Mouse (Mus musculus) liver, embryonic 15.5 days (tissue): ENCODE data around the gene Atp2b1. TPM values are rescaled to one million over a fixed set of nuclear protein-coding genes. Genes with fewer than 3 reads are reported as not detected.

Experiments
- ATAC-seq: fragments of 200-750 bp; cut with Nextera tagmentation; 2 replicates; pipeline ENCODE4 v1.8.0; 2017; ENCODE audit warnings: moderate number of reproducible peaks, mild to moderate bottlenecking, moderate library complexity; ENCODE audit not compliant: insufficient read depth
- H3K27ac ChIP-seq: fragments of 300-500 bp; sonication (generic); replicated peaks from 2 replicates; pipeline ENCODE4 v1.5.1; 2015; ENCODE audit warnings: mild to moderate bottlenecking, inconsistent platforms
- H3K27me3 ChIP-seq: fragments of 300-500 bp; sonication (generic); 2 replicates; pipeline ENCODE4 v1.6.1; 2015; ENCODE audit warnings: mild to moderate bottlenecking, inconsistent platforms
- H3K36me3 ChIP-seq: fragments of 300-500 bp; sonication (generic); replicated peaks from 2 replicates; pipeline ENCODE4 v1.6.1; 2015; ENCODE audit warnings: moderate library complexity, mild to moderate bottlenecking, inconsistent platforms
- H3K4me1 ChIP-seq: fragments of 300-500 bp; sonication (generic); replicated peaks from 2 replicates; pipeline ENCODE4 v1.6.1; 2015; ENCODE audit warnings: inconsistent platforms
- H3K4me2 ChIP-seq: fragments of 300-500 bp; sonication (generic); 2 replicates; pipeline ENCODE4 v1.6.1; 2015; ENCODE audit warnings: moderate library complexity, mild to moderate bottlenecking, inconsistent platforms
- H3K4me3 ChIP-seq: fragments of 300-500 bp; sonication (generic); replicated peaks from 2 replicates; pipeline ENCODE4 v1.5.1; 2015; ENCODE audit warnings: mild to moderate bottlenecking, inconsistent platforms
- H3K9ac ChIP-seq: fragments of 300-500 bp; sonication (generic); 2 replicates; pipeline ENCODE4 v1.6.1; 2015; ENCODE audit warnings: moderate library complexity, mild to moderate bottlenecking, inconsistent platforms
- H3K9me3 ChIP-seq: fragments of 300-500 bp; sonication (generic); replicated peaks from 2 replicates; pipeline ENCODE4 v1.6.1; 2016; ENCODE audit warnings: inconsistent platforms
- WGBS: fragments of 180-500 bp; shearing (Covaris S2); methylation state at CpG from one replicate; pipeline ENCODE4 v1.1.7; 2015; ENCODE audit warnings: mixed read lengths; ENCODE audit not compliant: insufficient replicate concordance; 5-methylcytosine and 5-hydroxymethylcytosine counted together
- polyA plus RNA-seq: library from polyadenylated mRNA; unstranded; fragments of >200 nt; fragmentation: Nextera tagmentation; extraction: Ambion mirVana; gene quantifications from 2 replicates; pipeline ENCODE4 v1.2.1, GENCODE M21; 2015

Gene Atp2b1
- polyA plus RNA-seq, 1 experiment from 2014 or later = 33.3 TPM

DNA sequence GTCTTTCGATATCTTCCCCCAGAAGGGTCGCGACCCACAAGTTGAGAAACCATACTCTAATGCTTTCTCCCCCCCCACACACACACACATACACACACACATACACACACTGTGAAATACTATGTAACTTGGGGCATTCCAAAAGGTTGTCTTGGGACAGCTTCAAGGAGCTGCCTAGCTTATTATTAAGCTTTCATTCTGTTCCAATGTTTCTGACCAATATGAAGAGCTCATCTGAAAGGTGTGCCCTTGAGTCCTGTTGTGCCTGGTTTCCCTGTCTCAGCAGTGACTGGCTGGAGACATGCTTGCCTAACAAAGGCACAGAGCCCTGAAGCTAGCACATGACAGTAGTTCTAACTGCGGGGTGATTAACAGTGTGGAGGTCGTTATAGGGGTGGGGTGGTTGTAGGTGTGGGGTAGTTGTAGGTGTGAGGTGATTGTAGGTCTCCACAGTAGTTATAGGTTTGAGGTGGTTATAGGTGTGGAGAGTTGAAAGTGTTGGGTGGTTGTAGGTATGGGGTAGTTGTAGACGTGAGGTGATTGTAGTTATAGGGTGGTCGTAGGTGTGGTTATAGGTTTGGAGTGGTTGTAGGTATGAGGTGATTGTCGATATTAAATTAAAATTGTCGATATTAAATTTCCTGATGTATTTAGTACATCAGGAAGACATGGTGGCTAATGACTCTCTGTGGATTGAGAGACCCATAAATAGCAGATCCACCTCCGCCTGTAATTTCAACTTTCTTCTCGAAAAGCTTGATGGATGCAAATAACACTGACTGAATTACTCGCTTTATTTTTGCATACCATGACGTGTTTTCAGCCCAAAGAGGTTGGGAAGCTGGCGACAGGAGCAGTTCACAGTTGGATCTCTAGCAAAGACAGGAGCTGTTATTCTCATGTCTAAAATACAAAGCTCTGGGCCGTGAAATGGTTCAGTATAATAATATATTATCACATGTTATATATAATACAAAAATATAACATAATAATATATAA, 119.9 kb downstream of the Atp2b1 start:
- no peaks in the 10 kb centered on the region for H3K36me3 ChIP-seq
- H3K27me3 ChIP-seq = no peaks in the 10 kb centered on the region
- 79% methylated on average over 15 of the region's 15 CpGs for WGBS
- H3K9ac ChIP-seq = no peak overlapping the region
- H3K4me3 ChIP-seq = no peak overlapping the region
- no peak for ATAC-seq
- no peak overlapping the region for H3K27ac ChIP-seq
- H3K4me2 ChIP-seq = no peak overlapping the region
- no peaks in the 10 kb centered on the region for H3K9me3 ChIP-seq
- H3K4me1 ChIP-seq = no peaks in the 10 kb centered on the region

DNA sequence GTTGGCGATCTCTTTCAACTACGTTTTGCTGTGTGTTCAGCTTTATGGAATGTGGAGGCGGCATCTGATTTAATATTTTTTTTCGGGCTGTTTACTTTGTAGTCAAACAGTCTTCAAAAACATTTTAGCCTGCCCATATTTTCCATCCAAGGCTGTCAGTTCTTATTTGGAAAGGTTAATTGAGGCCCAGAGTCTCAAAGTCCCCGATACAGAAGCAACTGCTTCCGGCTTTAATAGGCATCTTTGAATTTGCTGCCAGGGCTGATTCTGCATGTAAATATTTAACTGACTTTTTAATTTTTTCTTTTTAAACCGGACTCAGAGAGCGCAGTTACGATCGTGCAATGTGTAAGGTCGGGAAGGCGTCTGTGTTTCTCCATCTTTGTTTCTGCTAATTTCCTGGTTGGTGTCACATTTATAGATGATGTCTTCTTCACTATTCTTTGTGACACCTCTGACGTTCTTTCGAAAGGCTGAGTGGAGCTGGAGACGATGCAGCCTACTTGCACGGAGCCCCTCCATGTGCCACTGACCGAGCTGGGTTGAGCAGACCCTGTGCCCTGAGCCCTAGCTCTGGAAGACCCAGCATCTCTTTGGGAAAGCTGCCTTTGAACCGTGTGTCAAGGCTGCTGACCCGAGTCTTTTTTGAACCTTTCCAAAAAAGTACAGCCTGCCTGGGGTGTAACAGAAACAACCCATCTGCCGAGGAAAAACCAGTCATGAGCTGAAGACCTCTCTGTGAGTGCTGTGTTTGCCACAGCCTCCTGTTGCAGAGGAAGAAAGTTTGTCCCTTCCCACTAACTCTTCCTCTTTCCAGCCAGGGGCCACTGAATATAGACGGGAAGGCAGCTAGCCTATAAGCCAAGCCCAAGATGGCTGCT, 123.2 kb downstream of the Atp2b1 start:
- Histone ChIP-seq H3K27me3 (no peaks in the 10 kb centered on the region), H3K4me2 (no peak overlapping the region), H3K9ac (no peak overlapping the region), H3K27ac (no peak overlapping the region), H3K36me3 (no peaks in the 10 kb centered on the region), H3K9me3 (no peaks in the 10 kb centered on the region), H3K4me1 (no peaks in the 10 kb centered on the region), H3K4me3 (no peak overlapping the region)
- 76% methylated on average over 21 of the region's 21 CpGs for WGBS
- no peak for ATAC-seq

DNA sequence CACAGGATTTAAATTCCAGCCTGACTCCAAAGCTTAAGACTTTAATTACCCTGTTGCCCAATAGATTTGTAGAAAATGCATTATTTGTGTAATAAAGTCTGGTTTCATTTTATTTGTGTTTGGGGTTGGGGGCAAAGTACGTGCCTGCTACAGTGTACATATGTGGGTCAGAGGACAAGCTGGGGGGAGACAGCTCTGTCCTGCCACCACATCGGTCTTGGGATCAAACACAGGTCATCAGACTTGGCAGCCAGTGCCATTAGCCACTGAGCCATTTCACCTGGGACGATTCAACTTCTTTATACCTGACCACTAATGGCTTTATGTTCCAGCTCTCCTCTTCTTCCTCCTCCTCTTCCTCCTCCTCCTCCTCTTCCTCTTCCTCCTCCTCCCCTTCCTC, 124.7 kb downstream of the Atp2b1 start:
- H3K9ac ChIP-seq = no peak overlapping the region
- peak; percentile 61; the same call in 1 of the 2 replicates for ATAC-seq

DNA sequence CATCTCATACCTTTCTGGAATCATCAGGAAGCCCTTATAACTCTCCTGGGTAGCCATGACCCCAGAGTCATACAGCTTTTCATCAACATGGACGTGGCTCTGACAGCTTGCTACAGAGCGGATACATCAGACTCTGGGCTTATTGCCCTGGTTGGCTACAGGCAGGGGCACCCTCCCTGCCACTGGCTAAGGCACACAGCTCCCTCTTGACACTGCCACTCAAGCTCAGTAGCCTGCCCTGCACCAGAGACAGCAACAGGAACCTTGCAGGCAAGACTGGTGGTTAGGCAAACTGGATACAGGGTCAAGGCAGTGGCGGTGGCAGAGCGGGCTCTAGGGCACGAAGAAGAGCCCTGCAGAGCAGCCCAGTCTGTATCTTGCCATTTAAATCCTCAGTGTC, 126.0 kb downstream of the Atp2b1 start:
- no peak overlapping the region for H3K9ac ChIP-seq
- no peaks in the 10 kb centered on the region for H3K4me1 ChIP-seq
- no peaks in the 10 kb centered on the region for H3K36me3 ChIP-seq
- H3K9me3 ChIP-seq = no peaks in the 10 kb centered on the region
- WGBS = 75% methylated on average over 5 of the region's 5 CpGs
- no peaks in the 10 kb centered on the region for H3K27me3 ChIP-seq
- H3K4me3 ChIP-seq = no peak overlapping the region
- H3K27ac ChIP-seq = no peak overlapping the region
- H3K4me2 ChIP-seq = no peak overlapping the region
- no peak for ATAC-seq

More for the DNA sequence above, 124.7 kb downstream of the Atp2b1 start:
- H3K4me2 ChIP-seq = no peak overlapping the region; the same call in 1 of the 2 replicates
- no peaks in the 10 kb centered on the region for H3K4me1 ChIP-seq
- H3K27ac ChIP-seq = no peak overlapping the region
- whole genome bisulfite sequencing = 59% methylated on average over 3 of the region's 3 CpGs
- H3K27me3 ChIP-seq = no peaks in the 10 kb centered on the region
- H3K9me3 ChIP-seq = no peaks in the 10 kb centered on the region
- no peak overlapping the region for H3K4me3 ChIP-seq
- no peaks in the 10 kb centered on the region for H3K36me3 ChIP-seq

DNA sequence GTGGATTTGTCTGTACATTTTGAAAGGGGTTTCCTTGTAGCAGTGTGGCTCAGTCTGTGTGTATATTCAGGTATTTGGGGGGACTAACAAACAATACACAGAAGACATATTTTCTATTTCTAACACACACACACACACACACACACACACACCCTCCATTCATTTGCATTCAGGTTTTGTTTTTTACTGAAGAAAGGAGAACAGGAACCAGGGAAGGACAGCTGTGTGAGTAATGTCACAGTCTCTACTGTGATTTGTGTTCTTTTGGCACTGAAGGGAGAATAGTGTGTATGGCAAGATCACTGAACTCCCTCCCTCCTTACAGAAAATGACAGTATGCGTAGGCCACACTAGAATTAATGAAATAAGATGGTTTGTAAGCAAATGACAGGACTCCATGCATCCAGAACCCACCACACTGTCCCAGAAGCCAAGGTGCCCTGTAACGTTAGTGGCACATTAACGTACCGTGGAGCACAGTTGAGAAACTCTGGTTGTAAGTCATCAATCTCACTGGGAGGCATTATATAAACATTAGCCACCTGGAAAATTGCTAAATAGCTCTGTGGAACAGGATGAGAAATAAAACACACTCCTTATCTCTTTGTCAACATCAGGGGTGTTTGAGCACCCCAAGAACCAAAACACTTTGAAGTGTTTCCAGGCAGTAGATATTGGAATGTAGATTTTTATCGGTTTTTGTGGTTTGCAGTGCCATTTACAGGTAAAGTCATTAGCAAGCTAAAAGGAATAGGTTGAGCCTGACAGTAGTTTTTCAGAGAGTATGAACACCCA, 132.7 kb downstream of the Atp2b1 start:
- Histone ChIP-seq H3K4me2 (no peak overlapping the region), H3K4me1 (no peaks in the 10 kb centered on the region), H3K9me3 (no peaks in the 10 kb centered on the region), H3K27me3 (no peaks in the 10 kb centered on the region), H3K9ac (no peak overlapping the region), H3K27ac (no peak overlapping the region), H3K36me3 (no peaks in the 10 kb centered on the region), H3K4me3 (no peak overlapping the region)
- WGBS = 60% methylated on average over 5 of the region's 5 CpGs
- no peak for ATAC-seq

DNA sequence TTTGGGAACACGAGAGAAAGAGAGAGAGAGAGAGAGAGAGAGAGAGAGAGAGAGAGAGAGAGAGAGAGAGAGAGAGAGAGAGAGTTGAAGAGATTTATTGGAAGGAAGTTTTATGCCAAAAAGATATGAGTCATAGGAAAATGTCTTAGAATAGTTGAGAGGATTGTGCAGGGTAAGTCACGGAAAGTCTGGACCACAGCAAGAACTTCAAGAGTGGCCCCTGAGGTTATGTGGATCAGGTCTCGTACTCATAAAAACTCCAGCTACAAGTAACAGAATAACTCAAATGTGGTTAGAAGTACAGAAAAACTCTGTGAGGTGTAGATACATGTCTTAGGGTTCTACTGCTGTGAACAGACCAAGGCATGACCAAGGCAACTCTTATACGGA, 133.3 kb downstream of the Atp2b1 start:
- Histone ChIP-seq H3K9ac (no peak overlapping the region), H3K4me1 (no peaks in the 10 kb centered on the region), H3K4me2 (no peak overlapping the region), H3K4me3 (no peak overlapping the region), H3K27ac (no peak overlapping the region), H3K36me3 (no peaks in the 10 kb centered on the region), H3K9me3 (no peaks in the 10 kb centered on the region), H3K27me3 (no peaks in the 10 kb centered on the region)
- 56% methylated on average over 4 of the region's 4 CpGs for WGBS
- ATAC-seq = no peak

DNA sequence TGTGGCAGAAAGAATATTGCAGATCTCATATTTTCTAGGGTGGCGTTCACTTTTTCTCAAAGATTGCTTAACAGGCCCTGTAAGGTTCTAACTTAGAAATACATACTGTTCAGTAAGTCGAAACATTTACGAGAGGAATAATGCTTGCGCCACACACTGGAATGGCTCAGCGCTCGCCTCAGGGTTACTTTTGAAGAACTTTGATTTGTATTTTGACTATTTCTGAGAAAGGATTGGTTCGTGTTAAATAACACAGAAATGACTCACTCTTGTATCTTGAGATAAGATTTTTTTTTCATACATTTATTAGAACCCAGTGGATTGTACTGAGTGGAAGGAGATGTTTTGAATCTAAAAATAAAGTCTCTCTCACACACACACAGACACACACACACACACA, 135.9 kb downstream of the Atp2b1 start:
- no peak overlapping the region for H3K27ac ChIP-seq
- no peaks in the 10 kb centered on the region for H3K4me1 ChIP-seq
- ATAC-seq = no peak
- H3K9me3 ChIP-seq = no peaks in the 10 kb centered on the region
- H3K4me2 ChIP-seq = no peak overlapping the region
- H3K9ac ChIP-seq = no peak overlapping the region
- no peaks in the 10 kb centered on the region for H3K27me3 ChIP-seq
- H3K36me3 ChIP-seq = no peaks in the 10 kb centered on the region
- H3K4me3 ChIP-seq = no peak overlapping the region
- 72% methylated on average over 7 of the region's 7 CpGs for WGBS

DNA sequence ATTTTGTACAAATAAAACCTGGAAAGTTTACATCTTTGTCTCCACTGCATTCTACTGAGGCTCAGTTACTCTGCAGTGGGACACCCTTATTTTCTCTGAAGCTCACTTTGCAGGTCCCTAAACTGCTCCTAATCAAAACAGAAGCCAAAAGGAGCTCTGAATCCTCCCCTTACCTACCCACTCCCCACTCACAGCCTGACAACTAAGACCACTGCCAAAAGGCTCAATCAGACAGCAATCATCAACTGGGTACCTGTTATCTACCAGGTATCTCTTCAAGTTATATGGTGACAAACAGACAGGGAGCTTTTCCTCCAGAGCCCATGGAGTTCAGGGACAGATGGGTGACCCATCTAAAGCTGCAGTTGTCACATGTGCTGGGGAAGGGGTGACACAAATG, 138.9 kb downstream of the Atp2b1 start:
- H3K9ac ChIP-seq = no peak overlapping the region
- H3K4me1 ChIP-seq = no peaks in the 10 kb centered on the region
- no peak overlapping the region for H3K27ac ChIP-seq
- no peak overlapping the region for H3K4me2 ChIP-seq
- H3K9me3 ChIP-seq = no peaks in the 10 kb centered on the region
- H3K27me3 ChIP-seq = no peaks in the 10 kb centered on the region
- H3K4me3 ChIP-seq = no peak overlapping the region
- no peak for ATAC-seq
- H3K36me3 ChIP-seq = no peaks in the 10 kb centered on the region

DNA sequence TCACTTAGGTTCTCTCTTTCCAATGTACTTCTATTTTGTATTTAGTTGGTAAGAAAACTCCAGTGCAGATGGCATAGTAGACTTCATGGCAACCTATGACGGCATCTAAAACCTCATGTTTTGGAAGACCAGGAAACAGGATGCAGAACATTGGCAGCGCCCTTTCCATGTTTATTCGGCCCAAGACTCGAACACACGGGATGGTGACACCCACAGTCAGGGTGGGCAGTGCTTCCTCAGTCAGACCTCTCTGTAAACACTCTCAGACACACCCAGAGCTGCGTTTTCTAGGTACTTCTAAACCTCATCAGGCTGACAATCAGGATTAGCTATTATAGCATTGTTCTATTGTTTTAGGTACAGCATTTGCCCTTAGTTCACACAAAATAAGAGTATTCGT, 146.4 kb downstream of the Atp2b1 start:
- no peak overlapping the region for H3K27ac ChIP-seq
- no peak for ATAC-seq
- no peak overlapping the region for H3K4me2 ChIP-seq
- H3K9ac ChIP-seq = no peak overlapping the region
- H3K4me1 ChIP-seq = no peaks in the 10 kb centered on the region; the same call in 1 of the 2 replicates
- no peaks in the 10 kb centered on the region for H3K27me3 ChIP-seq
- H3K4me3 ChIP-seq = no peak overlapping the region
- no peaks in the 10 kb centered on the region for H3K9me3 ChIP-seq
- no peaks in the 10 kb centered on the region for H3K36me3 ChIP-seq
- WGBS = 66% methylated on average over 7 of the region's 7 CpGs

DNA sequence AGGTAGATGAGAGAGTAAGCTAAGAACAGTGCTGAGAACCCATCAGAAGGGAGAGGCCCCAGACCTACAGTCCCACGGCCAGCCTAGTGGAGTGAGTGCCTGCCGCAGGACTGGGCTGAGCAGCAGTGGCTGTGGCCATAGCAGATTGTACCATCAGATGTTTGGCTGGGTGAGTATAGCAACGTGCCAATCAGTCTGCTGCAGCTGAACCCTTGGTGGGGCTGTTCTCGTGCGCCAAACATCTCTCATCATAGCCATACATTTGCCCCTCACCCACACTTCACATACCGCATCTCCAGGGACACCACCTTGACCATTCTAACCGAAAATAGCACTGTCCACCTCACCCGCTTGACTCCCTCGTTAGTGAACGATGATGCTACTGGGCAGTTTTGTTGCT, 147.2 kb downstream of the Atp2b1 start:
- ATAC-seq = no peak
- Histone ChIP-seq H3K4me3 (no peak overlapping the region), H3K27ac (no peak overlapping the region), H3K36me3 (no peaks in the 10 kb centered on the region), H3K9ac (no peak overlapping the region), H3K4me1 (no peaks in the 10 kb centered on the region; the same call in 1 of the 2 replicates), H3K9me3 (no peaks in the 10 kb centered on the region), H3K27me3 (no peaks in the 10 kb centered on the region), H3K4me2 (no peak overlapping the region)
- 70% methylated on average over 10 of the region's 10 CpGs for WGBS
